Mouse (Mus musculus): ENCODE measurements around the gene Mageh1. TPM values are rescaled to one million over a fixed set of nuclear protein-coding genes. Genes with fewer than 3 reads are reported as not detected.

Gene Mageh1
- polyA plus RNA-seq, 1 experiment from 2014 or later: 41.6 TPM

Other genes with a start within 250 kb of the Mageh1 start
- 1.1 and 1.2 TPM in 2 replicates for gene Usp51, start 31.1 kb downstream of the Mageh1 start, polyA plus RNA-seq (2015; fragmentation: Nextera tagmentation; extraction: Ambion mirVana)
- gene Foxr2, start 81.2 kb upstream of the Mageh1 start, polyA plus RNA-seq (2015; fragmentation: Nextera tagmentation; extraction: Ambion mirVana): 0.04 TPM in 1 of 2 replicates, not detected in the other
- 2.0 and 2.6 TPM in 2 replicates for gene Rragb, start 102.4 kb upstream of the Mageh1 start, polyA plus RNA-seq (2015; fragmentation: Nextera tagmentation; extraction: Ambion mirVana)
- gene Klf8, start 199.9 kb upstream of the Mageh1 start, polyA plus RNA-seq (2015; fragmentation: Nextera tagmentation; extraction: Ambion mirVana): 1.1 and 1.2 TPM in 2 replicates